ENCODE assay signal across 7 mouse cellular contexts in genomic region chr15:99651163-99651872, GRCm38 (mm10). TPM values are rescaled to one million over a fixed set of nuclear protein-coding genes. Genes with fewer than 3 reads are reported as not detected.
DNase-seq lines count a peak whose midpoint lies in the region; ATAC-seq and TF ChIP-seq lines count a peak whose summit lies in the region.

Racgap1 (minus strand) TSS chr15:99651656.

- peak within 1 kb of the TSS; percentile 96 for H3K4me3 ChIP-seq in embryonic facial prominence, embryonic 10.5 days
- H3K4me3 ChIP-seq in intestine, postnatal 0 days (ENCODE audit: low read depth, low read length), result peak within 1 kb of the TSS; percentile 71
- H3K4me3 ChIP-seq in midbrain, embryonic 12.5 days, result peak within 1 kb of the TSS; percentile 93
- peak within 1 kb of the TSS; percentile 77 for H3K4me3 ChIP-seq in small intestine, adult 2 months (ENCODE audit: low read depth, low read length)

- peak within 1 kb of the TSS; percentile 95 for H3K4me2 ChIP-seq in intestine, postnatal 0 days (replicated peaks; ENCODE audit: low read depth)
- H3K4me2 ChIP-seq in midbrain, embryonic 12.5 days (replicated peaks), result peak within 1 kb of the TSS; percentile 79

- intact Hi-C loops in left cerebral cortex, postnatal 4 days (cut with DNase I), result no loop called here

- H3K9me3 ChIP-seq in embryonic facial prominence, embryonic 10.5 days, result no peaks in the 10 kb centered on the region
- H3K9me3 ChIP-seq in intestine, postnatal 0 days (ENCODE audit: control insufficient read depth), result no peaks in the 10 kb centered on the region
- no peaks in the 10 kb centered on the region for H3K9me3 ChIP-seq in midbrain, embryonic 12.5 days

- peak; percentile 96 for ATAC-seq in intestine, postnatal 0 days
- peak; percentile 88 for ATAC-seq in midbrain, embryonic 12.5 days (ENCODE audit: low FRiP score, low read depth)

- under 1% methylated on average over 68 of the region's 68 CpGs for WGBS in embryonic facial prominence, embryonic 10.5 days
- under 1% methylated on average over 57 of the region's 68 CpGs for WGBS in intestine, postnatal 0 days
- under 1% methylated on average over 63 of the region's 68 CpGs for WGBS in midbrain, embryonic 12.5 days
- WGBS in small intestine, adult 2 months, result 1% methylated on average over 67 of the region's 68 CpGs

- peak; percentile 97 for DNase-seq in adrenal gland, postnatal 10 days
- peak; percentile 97 for DNase-seq in embryonic facial prominence, embryonic 10.5 days (ENCODE audit: low spot score)
- DNase-seq in gonadal fat pad, adult 2 months (ENCODE audit: low read depth), result peak; percentile 47
- peak; percentile 98 for DNase-seq in left cerebral cortex, postnatal 4 days

- peak within 1 kb of the TSS; percentile 94 for H3K27ac ChIP-seq in embryonic facial prominence, embryonic 10.5 days (replicated peaks)
- no peak within 1 kb of the TSS for H3K27ac ChIP-seq in intestine, postnatal 0 days (ENCODE audit: low read depth, low read length)
- H3K27ac ChIP-seq in midbrain, embryonic 12.5 days (replicated peaks), result peak within 1 kb of the TSS; percentile 50; the same call in 1 of the 2 replicates
- no peak within 1 kb of the TSS for H3K27ac ChIP-seq in small intestine, adult 2 months (ENCODE audit: insufficient read depth, low read depth, low read length)

- no peaks in the 10 kb centered on the region for H3K36me3 ChIP-seq in embryonic facial prominence, embryonic 10.5 days (replicated peaks)
- no peaks in the 10 kb centered on the region for H3K36me3 ChIP-seq in intestine, postnatal 0 days (ENCODE audit: control insufficient read depth, insufficient read depth)
- no peaks in the 10 kb centered on the region for H3K36me3 ChIP-seq in midbrain, embryonic 12.5 days
- H3K36me3 ChIP-seq in small intestine, adult 2 months (ENCODE audit: control insufficient read depth, insufficient read depth, low read length), result no peaks in the 10 kb centered on the region

- peaks cover 64% of the 10 kb centered on the region for H3K4me1 ChIP-seq in embryonic facial prominence, embryonic 10.5 days
- no peaks in the 10 kb centered on the region for H3K4me1 ChIP-seq in intestine, postnatal 0 days (replicated peaks; ENCODE audit: control insufficient read depth, insufficient read depth, low read length)
- peaks cover 57% of the 10 kb centered on the region for H3K4me1 ChIP-seq in midbrain, embryonic 12.5 days
- H3K4me1 ChIP-seq in small intestine, adult 2 months (ENCODE audit: control insufficient read depth, insufficient read depth, insufficient read length, low read length), result peaks cover 6% of the 10 kb centered on the region

- 0 out of 2 replicates have a peak, but pooled peaks have one; percentile 20 for TF ChIP-seq POLR2A in small intestine, adult 2 months (IDR thresholded peaks at IDR 0.05; ENCODE audit: low read depth, low read length)

- TF ChIP-seq CTCF in intestine, postnatal 0 days (IDR thresholded peaks at IDR 0.05; ENCODE audit: low read depth), result no peak
- no peak for TF ChIP-seq CTCF in small intestine, adult 2 months (IDR thresholded peaks at IDR 0.05; ENCODE audit: extremely low read depth, insufficient read length, insufficient replicate concordance, low read depth, low read length)

- peaks cover 41% of the 10 kb centered on the region for H3K27me3 ChIP-seq in embryonic facial prominence, embryonic 10.5 days (replicated peaks; ENCODE audit: low read depth, poor library complexity, severe bottlenecking)
- H3K27me3 ChIP-seq in intestine, postnatal 0 days (replicated peaks; ENCODE audit: control insufficient read depth, insufficient read depth, low read length), result no peaks in the 10 kb centered on the region
- H3K27me3 ChIP-seq in midbrain, embryonic 12.5 days, result peaks cover 40% of the 10 kb centered on the region
- no peaks in the 10 kb centered on the region for H3K27me3 ChIP-seq in small intestine, adult 2 months (ENCODE audit: control insufficient read depth, insufficient read depth, low read length)

- H3K9ac ChIP-seq in intestine, postnatal 0 days (ENCODE audit: low read depth, low read length), result peak within 1 kb of the TSS; percentile 81
- H3K9ac ChIP-seq in midbrain, embryonic 12.5 days (replicated peaks), result peak within 1 kb of the TSS; percentile 84

RNA-seq across cellular contexts. Expression of gene Racgap1, which starts in this region (rescaled TPM):
- total RNA-seq in adrenal gland, postnatal 10 days (2021), result 10 to 100 TPM; 32.1 TPM
- polyA plus RNA-seq in embryonic facial prominence, embryonic 10.5 days (2016; fragmentation: Nextera tagmentation; extraction: Ambion mirVana), result 146 TPM in 2 replicates
- 4.6 and 5.6 TPM in 2 replicates for polyA plus RNA-seq in gonadal fat pad, adult 2 months (2012; rRNA removed)
- polyA plus RNA-seq in intestine, postnatal 0 days (2015; fragmentation: Nextera tagmentation; extraction: Ambion mirVana), result 23.2 and 25.7 TPM in 2 replicates
- 10 to 100 TPM; 22.0 to 26.1 TPM for total RNA-seq in left cerebral cortex, postnatal 4 days (2021)
- 223 TPM in 2 replicates for polyA plus RNA-seq in midbrain, embryonic 12.5 days (2016; fragmentation: Nextera tagmentation; extraction: Ambion mirVana)
- polyA plus RNA-seq in small intestine, adult 2 months (2012; rRNA removed), result 6.8 and 12.5 TPM in 2 replicates

Comparison
In these comparisons a context has a peak if more than half of its experiments do, and no peak if none do; other contexts are left out.
1. DNase-seq: peak in every context shown above with its lines; median percentile 98 in left cerebral cortex, postnatal 4 days; 97 in adrenal gland, postnatal 10 days; 97 in embryonic facial prominence, embryonic 10.5 days; 47 in gonadal fat pad, adult 2 months.
2. H3K27ac ChIP-seq: peak in embryonic facial prominence, embryonic 10.5 days (single experiment) and midbrain, embryonic 12.5 days (single experiment); none in intestine, postnatal 0 days (single experiment) and small intestine, adult 2 months (single experiment).
3. Peak in every context shown above with its lines, with median percentiles within 50 percentile points of each other: H3K4me3 ChIP-seq.